Comparison of ENCODE assay signal across 16 mouse cellular contexts in the genomic region with DNA sequence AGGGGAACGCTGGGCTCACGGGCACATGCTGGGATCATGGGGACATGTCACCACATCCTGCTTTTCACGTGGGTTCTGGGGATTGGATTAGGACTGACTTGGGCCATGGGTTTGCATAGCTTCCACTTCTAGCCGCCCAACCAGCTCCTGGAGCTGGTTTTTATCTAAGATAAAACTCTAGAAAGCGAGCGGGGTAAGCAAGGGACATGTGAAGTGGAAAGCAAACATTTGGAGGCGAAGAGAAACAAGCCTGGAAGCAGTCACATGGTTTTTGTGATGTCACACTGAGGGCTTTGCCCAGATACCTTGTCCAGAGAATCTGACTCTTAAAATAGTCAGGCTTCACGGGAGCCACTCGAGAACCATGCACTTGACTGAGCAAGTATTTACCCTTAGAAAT. TPM values are rescaled to one million over a fixed set of nuclear protein-coding genes. Genes with fewer than 3 reads are reported as not detected.
DNase-seq lines count a peak whose midpoint lies in the region; ATAC-seq lines count a peak whose summit lies in the region.
"Had no signal": no experiment of that assay in that cellular context is flagged by ENCODE, and none has a peak within 500 bp of the region (broad histone marks: within the 10 kb centered on the region; RNA-seq: fewer than 3 reads in every experiment).

No protein-coding gene starts in this region.

- intact Hi-C loops in heart, postnatal 14 days (cut with DNase I) = no loop called here

- DNase-seq in gastrocnemius, adult 8-10 months (ENCODE audit: low spot score in 2 of 2) = peak; percentile 29 to 46
- no peak for DNase-seq in gastrocnemius, postnatal 10 days
- DNase-seq in heart, adult 9 months (ENCODE audit: low spot score in 2 of 2) = peak; percentile 57 to 74
- DNase-seq in heart, postnatal 14 days = peak; percentile 26 to 64
- peak; percentile 59 for DNase-seq in lung, postnatal 14 days
- DNase-seq in right cerebral cortex, adult 2 months (ENCODE audit: low spot score in 2 of 2) = no peak
- no peak for DNase-seq in ovary, adult 18-20 months (ENCODE audit: low spot score)
- DNase-seq: cerebellum, adult 2 months; layer of hippocampus, adult 9-11 months; left cerebral cortex, postnatal 4 days; spleen, adult 18-20 months had no signal

- ATAC-seq in activated CD4-positive, CD25-positive, alpha-beta regulatory T cell, adult 4 months = no peak
- ATAC-seq: forebrain, embryonic 14.5 days; inflammation-experienced regulatory T-cells, adult 6 months; midbrain, embryonic 15.5 days; Patski had no signal

RNA-seq across cellular contexts. Expression of gene Gmpr, which starts 29.9 kb away (rescaled TPM):
- total RNA-seq in gastrocnemius, adult 8-10 months (2022) = 100 to 1,000 TPM; 171 to 206 (median 197) TPM
- total RNA-seq in gastrocnemius, postnatal 10 days (2021) = 100 to 1,000 TPM; 163 to 170 TPM
- 100 to 1,000 TPM; 166 to 175 TPM for total RNA-seq in heart, postnatal 14 days (2021)
- polyA plus RNA-seq in activated CD4-positive, CD25-positive, alpha-beta regulatory T cell, adult 4 months (2017; shearing (Covaris generic)) = not detected

Comparison
In these comparisons a context has a peak if more than half of its experiments do, and no peak if none do; other contexts are left out.
1. DNase-seq: peak in gastrocnemius, adult 8-10 months (2 of 2), heart, adult 9 months (2 of 2), heart, postnatal 14 days (2 of 2) and lung, postnatal 14 days (single experiment); none in gastrocnemius, postnatal 10 days (single experiment), right cerebral cortex, adult 2 months (0 of 2) and ovary, adult 18-20 months (single experiment).